Mouse (Mus musculus) ES-CJ7 (cell line): ENCODE measurements at regions not wholly inside any gene's neighbourhood (a gene's known extent, or its start where the extent isn't known, plus 50 kb on each side); places are given as distances from the start of the nearest gene placed in this dataset.

Source experiments
- DNase-seq: peaks from one replicate; pipeline ENCODE4 v3.0.0; 2011; ENCODE audit warnings: low read depth, low spot score

GRCm38 (mm10) chr1:157957506-157957905, 398.6 kb downstream of the Brinp2 start:
- DNase-seq, result no peak

GRCm38 (mm10) chr1:157964461-157964860, 391.7 kb downstream of the Brinp2 start:
- DNase-seq, result no peak

- no peak for DNase-seq
These were observed 386.5 kb downstream of the Brinp2 start for GRCm38 (mm10) chr1:157969635-157970111.

- DNase-seq, result no peak
These were observed 382.5 kb downstream of the Brinp2 start for GRCm38 (mm10) chr1:157973373-157974232.

GRCm38 (mm10) chr1:157974656-157975055, 381.5 kb downstream of the Brinp2 start:
- no peak for DNase-seq

GRCm38 (mm10) chr1:158019161-158019560, 337.0 kb downstream of the Brinp2 start:
- peak; percentile 62 for DNase-seq

GRCm38 (mm10) chr1:158039756-158040155, 316.4 kb downstream of the Brinp2 start:
- DNase-seq, result no peak

GRCm38 (mm10) chr1:158040334-158040733, 315.8 kb downstream of the Brinp2 start:
- DNase-seq, result no peak

- DNase-seq, result no peak
These were observed 303.5 kb downstream of the Brinp2 start for GRCm38 (mm10) chr1:158052644-158053043.

- DNase-seq, result no peak
These were observed 301.2 kb downstream of the Brinp2 start for GRCm38 (mm10) chr1:158054961-158055360.

GRCm38 (mm10) chr1:158056994-158057630, 299.0 kb downstream of the Brinp2 start:
- peak; percentile 23 for DNase-seq

GRCm38 (mm10) chr1:158057789-158058188, 298.3 kb downstream of the Brinp2 start:
- no peak for DNase-seq

- no peak for DNase-seq
These were observed 294.1 kb downstream of the Brinp2 start for GRCm38 (mm10) chr1:158061995-158062394.

- DNase-seq, result no peak
These were observed 273.9 kb downstream of the Brinp2 start for GRCm38 (mm10) chr1:158082181-158082580.

GRCm38 (mm10) chr1:158085856-158086255, 270.3 kb downstream of the Brinp2 start:
- DNase-seq, result no peak

- DNase-seq, result no peak
These were observed 258.6 kb downstream of the Brinp2 start for GRCm38 (mm10) chr1:158097500-158097899.

GRCm38 (mm10) chr1:158119708-158120107, 236.4 kb downstream of the Brinp2 start:
- no peak for DNase-seq

- no peak for DNase-seq
These were observed 231.2 kb downstream of the Brinp2 start for GRCm38 (mm10) chr1:158124902-158125301.

- no peak for DNase-seq
These were observed 229.9 kb downstream of the Brinp2 start for GRCm38 (mm10) chr1:158126272-158126671.

- no peak for DNase-seq
These were observed 226.8 kb downstream of the Brinp2 start for GRCm38 (mm10) chr1:158129243-158129770.

GRCm38 (mm10) chr1:158147525-158147924, 208.6 kb downstream of the Brinp2 start:
- no peak for DNase-seq

- no peak for DNase-seq
These were observed 208.1 kb downstream of the Brinp2 start for GRCm38 (mm10) chr1:158148035-158148434.

- DNase-seq, result no peak
These were observed 195.0 kb downstream of the Brinp2 start for GRCm38 (mm10) chr1:158161111-158161510.
